22 mouse cellular contexts compared by ENCODE assay signal in the genomic region with DNA sequence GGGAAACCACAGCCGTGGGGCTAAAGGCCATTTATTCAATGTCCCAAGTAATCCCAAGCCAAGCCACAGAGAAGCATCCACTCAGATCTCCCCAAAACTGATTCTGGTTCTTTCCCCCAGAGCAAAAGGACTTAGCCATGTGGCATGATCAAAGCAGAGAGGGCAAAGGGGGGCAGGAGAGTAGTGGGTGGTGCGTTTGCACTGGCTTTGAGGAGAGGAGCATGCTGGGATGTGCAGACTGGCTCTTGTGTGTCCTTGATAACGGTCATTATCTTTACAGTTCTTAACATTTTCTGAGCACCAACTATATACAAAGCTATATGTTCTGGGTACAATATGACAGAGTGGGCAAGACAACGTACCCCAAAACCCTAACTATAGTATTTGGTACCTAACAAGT. TPM values are rescaled to one million over a fixed set of nuclear protein-coding genes. Genes with fewer than 3 reads are reported as not detected.
DNase-seq lines count a peak whose midpoint lies in the region; ATAC-seq and TF ChIP-seq lines count a peak whose summit lies in the region.
"Had no signal": no experiment of that assay in that cellular context is flagged by ENCODE, and none has a peak within 500 bp of the region (broad histone marks: within the 10 kb centered on the region; RNA-seq: fewer than 3 reads in every experiment).

No protein-coding gene starts in this region.

- H3K36me3 ChIP-seq in stomach, embryonic 14.5 days (ENCODE audit: control insufficient read depth, insufficient read depth, low read length) = no peaks in the 10 kb centered on the region
- H3K36me3 ChIP-seq in stomach, postnatal 0 days (ENCODE audit: control insufficient read depth, insufficient read depth, low read length) = no peaks in the 10 kb centered on the region
- no peaks in the 10 kb centered on the region for H3K36me3 ChIP-seq in liver, embryonic 12.5 days
- H3K36me3 ChIP-seq in liver, embryonic 16.5 days (ENCODE audit: control insufficient read depth, insufficient read depth) = no peaks in the 10 kb centered on the region
- H3K36me3 ChIP-seq in hindbrain, embryonic 11.5 days (ENCODE audit: control insufficient read depth, insufficient read depth, low read length) = no peaks in the 10 kb centered on the region
- H3K36me3 ChIP-seq: forebrain, embryonic 15.5 days; heart, embryonic 13.5 days; hindbrain, embryonic 12.5 days had no signal

- H3K9me3 ChIP-seq in stomach, embryonic 14.5 days (ENCODE audit: control insufficient read depth, low read depth, low read length) = no peaks in the 10 kb centered on the region
- H3K9me3 ChIP-seq in stomach, postnatal 0 days (ENCODE audit: control insufficient read depth, low read length) = no peaks in the 10 kb centered on the region
- no peaks in the 10 kb centered on the region for H3K9me3 ChIP-seq in liver, embryonic 12.5 days (replicated peaks)
- no peaks in the 10 kb centered on the region for H3K9me3 ChIP-seq in liver, embryonic 16.5 days (replicated peaks; ENCODE audit: control insufficient read depth, low read length)
- H3K9me3 ChIP-seq in hindbrain, embryonic 11.5 days (ENCODE audit: control insufficient read depth, low read length) = no peaks in the 10 kb centered on the region
- H3K9me3 ChIP-seq: forebrain, embryonic 15.5 days; heart, embryonic 13.5 days; hindbrain, embryonic 12.5 days had no signal

- DNase-seq in stomach, postnatal 0 days (ENCODE audit: low spot score) = no peak
- DNase-seq in cerebellum, adult 9-11 months = no peak
- DNase-seq in lung, postnatal 10 days = no peak
- no peak for DNase-seq in cerebellum, postnatal 14 days
- DNase-seq in hindbrain, embryonic 11.5 days (ENCODE audit: low spot score) = no peak
- DNase-seq: adrenal gland, adult 2 months; adrenal gland, postnatal 25 days; cerebellum, adult 18-20 months; cerebellum, postnatal 10 days; gastrocnemius, postnatal 36 days; heart, adult 11 months; heart, postnatal 36 days had no signal

- no peak overlapping the region for H3K27ac ChIP-seq in stomach, embryonic 14.5 days (ENCODE audit: low read length)
- H3K27ac ChIP-seq in stomach, postnatal 0 days (replicated peaks) = no peak overlapping the region
- peak overlapping the region; percentile 63 for H3K27ac ChIP-seq in liver, embryonic 12.5 days
- H3K27ac ChIP-seq in liver, embryonic 16.5 days (ENCODE audit: low read length) = peak overlapping the region; percentile 28; the same call in 1 of the 2 replicates
- no peak overlapping the region for H3K27ac ChIP-seq in hindbrain, embryonic 11.5 days (ENCODE audit: low read depth, low read length)
- H3K27ac ChIP-seq: forebrain, embryonic 15.5 days; heart, embryonic 13.5 days; hindbrain, embryonic 12.5 days had no signal

- 0 out of 2 replicates have a peak, but pooled peaks have one; percentile 37 for ATAC-seq in stomach, embryonic 14.5 days (ENCODE audit: insufficient number of reproducible peaks, insufficient read depth, low FRiP score, low read depth)
- no peak for ATAC-seq in stomach, postnatal 0 days (ENCODE audit: low FRiP score, low TSS enrichment)
- peak; percentile 83 for ATAC-seq in liver, embryonic 12.5 days
- ATAC-seq in liver, embryonic 16.5 days (ENCODE audit: low read depth) = peak; percentile 86
- ATAC-seq in hindbrain, embryonic 11.5 days (ENCODE audit: low FRiP score) = no peak
- ATAC-seq: forebrain, embryonic 15.5 days; hindbrain, embryonic 16.5 days; Patski had no signal

- WGBS in stomach, embryonic 14.5 days = 63% methylated on average over 4 of the region's 4 CpGs
- WGBS in stomach, postnatal 0 days = 75% methylated on average over 4 of the region's 4 CpGs
- 34% methylated on average over 4 of the region's 4 CpGs for WGBS in liver, embryonic 12.5 days (ENCODE audit: insufficient replicate concordance)
- WGBS in liver, embryonic 16.5 days (ENCODE audit: insufficient replicate concordance) = 29% methylated on average over 4 of the region's 4 CpGs
- WGBS in hindbrain, embryonic 11.5 days = 65% methylated on average over 4 of the region's 4 CpGs

- H3K4me3 ChIP-seq in stomach, embryonic 14.5 days (ENCODE audit: low read depth, low read length) = no peak overlapping the region
- no peak overlapping the region for H3K4me3 ChIP-seq in stomach, postnatal 0 days (ENCODE audit: low read depth, low read length)
- H3K4me3 ChIP-seq in liver, embryonic 12.5 days = no peak overlapping the region
- H3K4me3 ChIP-seq in liver, embryonic 16.5 days (ENCODE audit: low read depth, low read length) = no peak overlapping the region
- no peak overlapping the region for H3K4me3 ChIP-seq in hindbrain, embryonic 11.5 days (ENCODE audit: low read depth, low read length)
- H3K4me3 ChIP-seq: erythroblast, embryonic 14.5 days; forebrain, embryonic 15.5 days; heart, embryonic 13.5 days; hindbrain, embryonic 12.5 days had no signal

- H3K27me3 ChIP-seq in stomach, embryonic 14.5 days (ENCODE audit: control insufficient read depth, insufficient read depth, low read length) = no peaks in the 10 kb centered on the region
- no peaks in the 10 kb centered on the region for H3K27me3 ChIP-seq in stomach, postnatal 0 days (ENCODE audit: control insufficient read depth, insufficient read depth, low read length)
- no peaks in the 10 kb centered on the region for H3K27me3 ChIP-seq in liver, embryonic 12.5 days (replicated peaks)
- H3K27me3 ChIP-seq in liver, embryonic 16.5 days (ENCODE audit: control insufficient read depth, insufficient read depth, low read depth, low read length) = no peaks in the 10 kb centered on the region
- no peaks in the 10 kb centered on the region for H3K27me3 ChIP-seq in hindbrain, embryonic 11.5 days (ENCODE audit: control insufficient read depth, insufficient read depth, low read length)
- H3K27me3 ChIP-seq: forebrain, embryonic 15.5 days; hindbrain, embryonic 12.5 days; Patski had no signal

- TF ChIP-seq CTCF in stomach, postnatal 0 days (IDR thresholded peaks at IDR 0.05; ENCODE audit: low read depth) = no peak

- no peak overlapping the region for H3K4me2 ChIP-seq in stomach, embryonic 14.5 days (replicated peaks; ENCODE audit: low read depth, low read length)
- no peak overlapping the region for H3K4me2 ChIP-seq in stomach, postnatal 0 days (replicated peaks; ENCODE audit: low read depth)
- H3K4me2 ChIP-seq in liver, embryonic 12.5 days = peak overlapping the region; percentile 24
- H3K4me2 ChIP-seq in liver, embryonic 16.5 days (ENCODE audit: low read depth, low read length) = no peak overlapping the region
- no peak overlapping the region for H3K4me2 ChIP-seq in hindbrain, embryonic 11.5 days (replicated peaks; ENCODE audit: low read depth, low read length)
- H3K4me2 ChIP-seq: forebrain, embryonic 15.5 days; heart, embryonic 13.5 days; hindbrain, embryonic 12.5 days had no signal

- TF ChIP-seq EP300 in stomach, postnatal 0 days (optimal IDR thresholded peaks at IDR 0.05) = no peak

- H3K9ac ChIP-seq in stomach, embryonic 14.5 days (replicated peaks; ENCODE audit: low read depth, low read length) = no peak overlapping the region
- H3K9ac ChIP-seq in stomach, postnatal 0 days (ENCODE audit: low read length) = no peak overlapping the region
- H3K9ac ChIP-seq in liver, embryonic 12.5 days = peak overlapping the region; percentile 39; the same call in 1 of the 2 replicates
- H3K9ac ChIP-seq in liver, embryonic 16.5 days (ENCODE audit: low read depth, low read length) = no peak overlapping the region
- H3K9ac ChIP-seq in hindbrain, embryonic 11.5 days (ENCODE audit: low read depth, low read length) = no peak overlapping the region
- H3K9ac ChIP-seq: forebrain, embryonic 15.5 days; heart, embryonic 13.5 days; hindbrain, embryonic 12.5 days had no signal

- H3K4me1 ChIP-seq in stomach, embryonic 14.5 days (ENCODE audit: control insufficient read depth, insufficient read depth, low read length) = peaks cover 18% of the 10 kb centered on the region
- H3K4me1 ChIP-seq in stomach, postnatal 0 days (replicated peaks; ENCODE audit: control insufficient read depth, insufficient read depth) = no peaks in the 10 kb centered on the region; the same call in 1 of the 2 replicates
- H3K4me1 ChIP-seq in liver, embryonic 12.5 days = peaks cover 58% of the 10 kb centered on the region
- H3K4me1 ChIP-seq in liver, embryonic 16.5 days (ENCODE audit: control insufficient read depth, low read depth, low read length) = peaks cover 32% of the 10 kb centered on the region
- H3K4me1 ChIP-seq in hindbrain, embryonic 11.5 days (replicated peaks; ENCODE audit: control insufficient read depth, insufficient read depth, low read length) = peaks cover 3% of the 10 kb centered on the region; the same call in 1 of the 2 replicates

RNA-seq across cellular contexts. Expression of a gene that starts 10.2 kb away (rescaled TPM):
- 13.3 and 15.5 TPM in 2 replicates for polyA plus RNA-seq in stomach, embryonic 14.5 days (2014; fragmentation: Nextera tagmentation; extraction: Ambion mirVana)
- polyA plus RNA-seq in stomach, postnatal 0 days (2015; fragmentation: Nextera tagmentation; extraction: Ambion mirVana) = 3.9 and 4.5 TPM in 2 replicates
- 5.3 and 5.4 TPM in 2 replicates for polyA plus RNA-seq in liver, embryonic 12.5 days (2016; fragmentation: Nextera tagmentation; extraction: Ambion mirVana)
- 1.0 and 1.2 TPM in 2 replicates for polyA plus RNA-seq in liver, embryonic 16.5 days (2015; fragmentation: Nextera tagmentation; extraction: Ambion mirVana)
- 13.0 and 15.4 TPM in 2 replicates for polyA plus RNA-seq in hindbrain, embryonic 11.5 days (2014; fragmentation: Nextera tagmentation; extraction: Ambion mirVana)

RNA-seq across cellular contexts. Expression of a gene that starts 23.6 kb away (rescaled TPM):
- 0.82 TPM in 1 of 2 replicates, not detected in the other for polyA plus RNA-seq in stomach, embryonic 14.5 days (2014; fragmentation: Nextera tagmentation; extraction: Ambion mirVana)
- 0.51 and 1.2 TPM in 2 replicates for polyA plus RNA-seq in stomach, postnatal 0 days (2015; fragmentation: Nextera tagmentation; extraction: Ambion mirVana)
- polyA plus RNA-seq in liver, embryonic 12.5 days (2016; fragmentation: Nextera tagmentation; extraction: Ambion mirVana) = not detected in 2 replicates
- polyA plus RNA-seq in liver, embryonic 16.5 days (2015; fragmentation: Nextera tagmentation; extraction: Ambion mirVana) = 0.12 TPM in 1 of 2 replicates, not detected in the other
- 7.7 and 9.5 TPM in 2 replicates for polyA plus RNA-seq in hindbrain, embryonic 11.5 days (2014; fragmentation: Nextera tagmentation; extraction: Ambion mirVana)
- polyA plus RNA-seq: C2C12; erythroblast, embryonic 14.5 days had no signal

Comparison
In these comparisons a context has a peak if more than half of its experiments do, and no peak if none do; other contexts are left out.
1. ATAC-seq: peak in stomach, embryonic 14.5 days (single experiment), liver, embryonic 12.5 days (single experiment) and liver, embryonic 16.5 days (single experiment); none in stomach, postnatal 0 days (single experiment) and hindbrain, embryonic 11.5 days (single experiment).
2. H3K27ac ChIP-seq: peak in liver, embryonic 12.5 days (single experiment) and liver, embryonic 16.5 days (single experiment); none in stomach, embryonic 14.5 days (single experiment), stomach, postnatal 0 days (single experiment) and hindbrain, embryonic 11.5 days (single experiment).